Mouse (Mus musculus) cortical plate, adult 2 months (tissue): ENCODE data around the gene Hspb6.

ENCODE experiments used
- CTCF ChIP-seq: fragments of 200-500 bp; IDR thresholded peaks from 2 replicates; pipeline ENCODE4 v1.5.1; 2011; ENCODE audit warnings: mild to moderate bottlenecking, control low read depth, low read length; ENCODE audit not compliant: insufficient read depth; ENCODE audit errors: extremely low read depth
- POLR2A ChIP-seq: fragments of 200-500 bp; IDR thresholded peaks from 2 replicates; pipeline ENCODE4 v1.6.1; 2011; ENCODE audit warnings: mild to moderate bottlenecking, low read length, control low read depth; ENCODE audit not compliant: insufficient read depth; ENCODE audit errors: extremely low read depth

DNA sequence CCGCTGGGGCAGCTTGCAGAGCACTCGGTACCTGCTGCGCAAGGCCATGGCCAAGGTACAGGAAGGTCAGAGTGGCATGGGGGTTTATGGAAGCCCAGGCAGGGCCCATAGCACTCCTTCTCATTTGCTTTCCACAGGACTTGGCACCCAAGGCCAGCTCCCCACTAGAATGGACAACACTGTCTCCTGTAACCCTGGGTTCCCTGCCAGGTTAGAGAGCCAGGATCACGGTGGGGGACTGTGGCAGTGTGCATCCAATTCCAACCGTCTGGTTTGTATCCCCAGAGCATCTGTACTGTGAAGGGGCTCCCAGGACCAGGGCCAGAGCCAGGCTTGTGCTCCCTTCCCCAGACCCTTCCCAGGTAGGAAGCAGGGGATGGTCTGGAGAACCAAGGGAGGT lies 31.1 kb upstream of the Hspb6 start:
- 0 out of 2 replicates have a peak, but pooled peaks have one; percentile 19 for TF ChIP-seq POLR2A
- no peak for TF ChIP-seq CTCF
